Mouse (Mus musculus): ENCODE measurements around the gene Slc37a1.

DNA sequence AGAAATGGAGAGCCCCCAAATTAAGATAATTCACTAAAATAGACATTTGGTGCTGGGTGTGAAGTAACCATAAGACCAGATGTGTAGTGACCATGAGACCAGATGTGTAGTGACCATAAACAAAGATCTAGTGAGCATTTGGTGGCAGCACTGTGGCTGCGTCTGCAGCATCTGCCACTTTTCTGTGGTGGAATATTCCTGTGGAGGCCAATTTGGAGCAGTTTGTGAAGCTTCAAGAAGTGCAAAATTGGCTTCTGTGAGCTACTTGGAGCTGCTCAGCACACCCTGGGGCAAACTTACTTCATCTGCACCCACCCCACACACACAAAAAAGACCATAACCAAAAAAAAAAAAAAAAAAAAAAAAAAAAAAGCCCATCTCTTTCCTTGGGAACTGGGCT, 18.6 kb upstream of the Slc37a1 start:
- no peak for TF ChIP-seq CTCF (IDR thresholded peaks at IDR 0.05; ENCODE audit: control insufficient read depth, insufficient read depth, low read length)
- TF ChIP-seq POLR2A (IDR thresholded peaks at IDR 0.05; ENCODE audit: borderline replicate concordance, control insufficient read depth, low read depth, low read length): no peak

Data from bone marrow, adult 2 months (tissue).